In genomic region chr13:112037731-112038380, GRCm38 (mm10) we compare ENCODE assay signal across 19 mouse cellular contexts.
A peak's percentile ranks its signal among the peaks of the same experiment; 100 is the strongest.
DNase-seq lines count a peak whose midpoint lies in the region; ATAC-seq and TF ChIP-seq lines count a peak whose summit lies in the region.
"Had no signal": no experiment of that assay in that cellular context is flagged by ENCODE, and none has a peak within 500 bp of the region (broad histone marks: within the 10 kb centered on the region; RNA-seq: fewer than 3 reads in every experiment).

No protein-coding gene starts in this region.

- H3K4me1 ChIP-seq in kidney, adult 2 months (ENCODE audit: control insufficient read depth, insufficient read depth, low read length), result peaks cover 11% of the 10 kb centered on the region
- H3K4me1 ChIP-seq in liver, embryonic 11.5 days (replicated peaks; ENCODE audit: control insufficient read depth, insufficient read depth, low read length), result no peaks in the 10 kb centered on the region
- H3K4me1 ChIP-seq in liver, embryonic 12.5 days, result peaks cover 3% of the 10 kb centered on the region
- peaks cover 10% of the 10 kb centered on the region; the same call in 1 of the 2 replicates for H3K4me1 ChIP-seq in lung, embryonic 16.5 days (replicated peaks; ENCODE audit: control insufficient read depth, insufficient read depth, low read length)
- H3K4me1 ChIP-seq in liver, postnatal 0 days (ENCODE audit: insufficient read depth), result no peaks in the 10 kb centered on the region
- H3K4me1 ChIP-seq: embryonic facial prominence, embryonic 13.5 days; forebrain, embryonic 12.5 days; hindbrain, embryonic 13.5 days had no signal

- no peak for TF ChIP-seq CTCF in kidney, adult 2 months (conservative IDR thresholded peaks at IDR 0.05; ENCODE audit: insufficient read depth, insufficient read length, low read depth, low read length)
- no peak for TF ChIP-seq CTCF in liver, postnatal 0 days (IDR thresholded peaks at IDR 0.05; ENCODE audit: low read depth)

- no peaks in the 10 kb centered on the region for H3K9me3 ChIP-seq in liver, embryonic 11.5 days (ENCODE audit: control insufficient read depth, low read length)
- H3K9me3 ChIP-seq in liver, embryonic 12.5 days (replicated peaks), result no peaks in the 10 kb centered on the region
- no peaks in the 10 kb centered on the region for H3K9me3 ChIP-seq in lung, embryonic 16.5 days (ENCODE audit: control insufficient read depth, low read length)
- H3K9me3 ChIP-seq in liver, postnatal 0 days (ENCODE audit: low read length), result no peaks in the 10 kb centered on the region
- H3K9me3 ChIP-seq: forebrain, embryonic 12.5 days; hindbrain, embryonic 13.5 days had no signal

- WGBS in kidney, adult 2 months, result 56% methylated on average over 8 of the region's 8 CpGs
- WGBS in liver, embryonic 11.5 days, result 80% methylated on average over 8 of the region's 8 CpGs
- WGBS in liver, embryonic 12.5 days (ENCODE audit: insufficient replicate concordance), result 63% methylated on average over 8 of the region's 8 CpGs
- WGBS in lung, embryonic 16.5 days, result 45% methylated on average over 8 of the region's 8 CpGs
- WGBS in liver, postnatal 0 days (ENCODE audit: insufficient replicate concordance), result 65% methylated on average over 8 of the region's 8 CpGs

- no peak for ATAC-seq in liver, embryonic 11.5 days (replicated peaks; ENCODE audit: low FRiP score)
- no peak for ATAC-seq in liver, embryonic 12.5 days
- peak; percentile 54 for ATAC-seq in lung, embryonic 16.5 days (ENCODE audit: low read depth)
- no peak for ATAC-seq in liver, postnatal 0 days
- ATAC-seq: forebrain, embryonic 16.5 days had no signal

- H3K9ac ChIP-seq in liver, embryonic 11.5 days (ENCODE audit: low read depth, low read length), result no peak overlapping the region
- H3K9ac ChIP-seq in liver, embryonic 12.5 days, result no peak overlapping the region
- no peak overlapping the region for H3K9ac ChIP-seq in lung, embryonic 16.5 days (ENCODE audit: low read length)
- H3K9ac ChIP-seq in liver, postnatal 0 days (replicated peaks), result no peak overlapping the region
- H3K9ac ChIP-seq: embryonic facial prominence, embryonic 13.5 days; forebrain, embryonic 12.5 days; hindbrain, embryonic 13.5 days had no signal

- no peak overlapping the region for H3K4me2 ChIP-seq in liver, embryonic 11.5 days
- H3K4me2 ChIP-seq in liver, embryonic 12.5 days, result no peak overlapping the region
- H3K4me2 ChIP-seq in lung, embryonic 16.5 days (ENCODE audit: low read depth, low read length), result no peak overlapping the region
- H3K4me2 ChIP-seq in liver, postnatal 0 days (ENCODE audit: low read depth, low read length), result no peak overlapping the region
- H3K4me2 ChIP-seq: embryonic facial prominence, embryonic 13.5 days; forebrain, embryonic 12.5 days; hindbrain, embryonic 13.5 days had no signal

- no peak for TF ChIP-seq POLR2A in kidney, adult 2 months (IDR thresholded peaks at IDR 0.05; ENCODE audit: low read depth, low read length)

- H3K27me3 ChIP-seq in kidney, adult 2 months (replicated peaks; ENCODE audit: control insufficient read depth, insufficient read depth, low read length), result no peaks in the 10 kb centered on the region
- H3K27me3 ChIP-seq in liver, embryonic 11.5 days (replicated peaks; ENCODE audit: control insufficient read depth, insufficient read depth, low read length), result no peaks in the 10 kb centered on the region
- peaks cover 20% of the 10 kb centered on the region for H3K27me3 ChIP-seq in liver, embryonic 12.5 days (replicated peaks)
- H3K27me3 ChIP-seq in lung, embryonic 16.5 days (ENCODE audit: control insufficient read depth, insufficient read depth, low read depth, low read length), result no peaks in the 10 kb centered on the region
- no peaks in the 10 kb centered on the region for H3K27me3 ChIP-seq in liver, postnatal 0 days (ENCODE audit: insufficient read depth, low read length)
- H3K27me3 ChIP-seq: CH12.LX; embryonic facial prominence, embryonic 13.5 days; forebrain, embryonic 12.5 days; hindbrain, embryonic 13.5 days had no signal

- H3K36me3 ChIP-seq in kidney, adult 2 months (ENCODE audit: control insufficient read depth, insufficient read depth, low read length), result no peaks in the 10 kb centered on the region
- no peaks in the 10 kb centered on the region for H3K36me3 ChIP-seq in liver, embryonic 11.5 days (ENCODE audit: control insufficient read depth, insufficient read depth, low read length)
- H3K36me3 ChIP-seq in liver, embryonic 12.5 days, result no peaks in the 10 kb centered on the region
- no peaks in the 10 kb centered on the region for H3K36me3 ChIP-seq in lung, embryonic 16.5 days (ENCODE audit: control insufficient read depth, insufficient read depth, low read length)
- H3K36me3 ChIP-seq in liver, postnatal 0 days (replicated peaks; ENCODE audit: insufficient read depth, low read length), result no peaks in the 10 kb centered on the region
- H3K36me3 ChIP-seq: embryonic facial prominence, embryonic 13.5 days; forebrain, embryonic 12.5 days; hindbrain, embryonic 13.5 days had no signal

- DNase-seq in kidney, adult 2 months, result no peak
- no peak for DNase-seq in kidney, adult 8-10 months
- peak; percentile 24 for DNase-seq in liver, embryonic 11.5 days (ENCODE audit: low spot score)
- DNase-seq in lung, postnatal 36 days, result no peak
- peak; percentile 9 for DNase-seq in liver, postnatal 0 days
- DNase-seq: adrenal gland, adult 2 months; adrenal gland, postnatal 25 days; cerebellum, adult 18-20 months; cerebellum, adult 9-11 months; cerebellum, postnatal 36 days; gastrocnemius, postnatal 10 days; heart, postnatal 10 days had no signal

- H3K27ac ChIP-seq in kidney, adult 2 months (ENCODE audit: insufficient read depth, low read depth, low read length), result peak overlapping the region; percentile 55; the same call in 1 of the 2 replicates
- no peak overlapping the region for H3K27ac ChIP-seq in liver, embryonic 11.5 days (ENCODE audit: low read depth, low read length)
- H3K27ac ChIP-seq in liver, embryonic 12.5 days, result no peak overlapping the region
- peak overlapping the region; percentile 15; the same call in 1 of the 2 replicates for H3K27ac ChIP-seq in lung, embryonic 16.5 days (ENCODE audit: low read length)
- H3K27ac ChIP-seq in liver, postnatal 0 days (ENCODE audit: low read depth), result no peak overlapping the region
- H3K27ac ChIP-seq: embryonic facial prominence, embryonic 13.5 days; forebrain, embryonic 12.5 days; hindbrain, embryonic 13.5 days had no signal

- no peak overlapping the region for H3K4me3 ChIP-seq in kidney, adult 2 months (ENCODE audit: insufficient read depth, low read depth, low read length)
- no peak overlapping the region for H3K4me3 ChIP-seq in liver, embryonic 11.5 days (ENCODE audit: low read depth, low read length)
- H3K4me3 ChIP-seq in liver, embryonic 12.5 days, result no peak overlapping the region
- no peak overlapping the region for H3K4me3 ChIP-seq in lung, embryonic 16.5 days (ENCODE audit: low read length)
- H3K4me3 ChIP-seq in liver, postnatal 0 days (ENCODE audit: low read depth, low read length), result no peak overlapping the region
- H3K4me3 ChIP-seq: embryonic facial prominence, embryonic 13.5 days; forebrain, embryonic 12.5 days; hindbrain, embryonic 13.5 days had no signal

- no peak for TF ChIP-seq EP300 in liver, postnatal 0 days (IDR thresholded peaks at IDR 0.05; ENCODE audit: low read depth)

Comparison
In these comparisons a context has a peak if more than half of its experiments do, and no peak if none do; other contexts are left out.
1. DNase-seq: peak in liver, embryonic 11.5 days (single experiment) and liver, postnatal 0 days (single experiment); none in kidney, adult 2 months (single experiment), kidney, adult 8-10 months (0 of 2) and lung, postnatal 36 days (single experiment).
2. H3K27ac ChIP-seq: peak in kidney, adult 2 months (single experiment) and lung, embryonic 16.5 days (single experiment); none in liver, embryonic 11.5 days (single experiment), liver, embryonic 12.5 days (single experiment) and liver, postnatal 0 days (single experiment).